Mouse (Mus musculus) inflammation-experienced regulatory T-cells (primary cell): ENCODE results near the gene BC035947. TPM values are rescaled to one million over a fixed set of nuclear protein-coding genes. Genes with fewer than 3 reads are reported as not detected.

Experiments used
- polyA plus RNA-seq, 2 experiments: library from polyadenylated mRNA; unstranded; fragments of 100-300 nt; shearing (Covaris generic); gene quantifications; one replicate each; pipeline ENCODE4 v1.2.1; 2017

The BC035947 gene
- under 1 TPM; 0.05 to 0.27 TPM for polyA plus RNA-seq

GRCm38 (mm10) chr1:78511621-78512160 is at the start of gene BC035947:
Gene BC035947 (minus strand): TSS chr1:78512158.

GRCm38 (mm10) chr1:78510862-78511261 is 1.1 kb downstream of the BC035947 start, which contains the start of gene Mogat1:
Gene Mogat1 (plus strand): TSS chr1:78510991.

GRCm38 (mm10) chr1:78488752-78489492 is 23.0 kb downstream of the BC035947 start, which contains the start of gene Farsb:
Gene Farsb (minus strand): TSS chr1:78488897.

Other genes with a start within 250 kb of the BC035947 start
- gene Sgpp2, start 201.8 kb downstream of the BC035947 start, polyA plus RNA-seq, result under 1 TPM; 0.12 to 0.77 TPM
- 10 to 100 TPM; 88.5 to 90.8 TPM for gene Farsb, start 23.3 kb downstream of the BC035947 start, polyA plus RNA-seq
- gene Mogat1, start 1.2 kb downstream of the BC035947 start, polyA plus RNA-seq, result not detected
- gene Acsl3, start 145.7 kb upstream of the BC035947 start, polyA plus RNA-seq, result 10 to 100 TPM in 1 of 2 experiments, 1 to 10 TPM in 1; 7.9 to 12.2 TPM
- gene Utp14b, start 145.9 kb upstream of the BC035947 start, polyA plus RNA-seq, result 1 to 10 TPM; 1.3 to 2.3 TPM